Mouse (Mus musculus) liver, embryonic 14.5 days (tissue): ENCODE data around the gene Usp45. TPM values are rescaled to one million over a fixed set of nuclear protein-coding genes. Genes with fewer than 3 reads are reported as not detected.
A peak's percentile ranks its signal among the peaks of the same experiment; 100 is the strongest.

Experiments used
- ATAC-seq: fragments of 200-750 bp; cut with Nextera tagmentation; 2 replicates; pipeline ENCODE4 v1.8.0; 2017; ENCODE audit warnings: moderate number of reproducible peaks, mild to moderate bottlenecking, moderate library complexity; ENCODE audit not compliant: insufficient read depth
- DNase-seq, 3 experiments: peaks; one replicate each; pipeline ENCODE4 v3.0.0-alpha.2; 2012 to 2013; ENCODE audit warnings: low read depth in 3 of 3, low spot score in 3 of 3
- H3K27ac ChIP-seq: fragments of 300-500 bp; sonication (generic); 2 replicates; pipeline ENCODE4 v1.5.1; 2014; ENCODE audit warnings: moderate library complexity, mild to moderate bottlenecking, control low read depth, inconsistent platforms
- H3K27me3 ChIP-seq: fragments of 300-500 bp; sonication (generic); 2 replicates; pipeline ENCODE4 v1.6.1; 2014; ENCODE audit warnings: mild to moderate bottlenecking, low read length, moderate library complexity; ENCODE audit not compliant: control insufficient read depth, insufficient read depth
- H3K36me3 ChIP-seq: fragments of 300-500 bp; sonication (generic); replicated peaks from 2 replicates; pipeline ENCODE4 v1.6.1; 2014; ENCODE audit warnings: low read depth; ENCODE audit not compliant: control insufficient read depth, insufficient read depth
- H3K4me1 ChIP-seq, 2 experiments: fragments of 200-500 bp in 1 of 2; fragments of 300-500 bp in 1 of 2; sonication (generic) in 1 of 2; replicated peaks; 2 replicates each; pipeline ENCODE4 v1.6.1; 2012 to 2014; ENCODE audit warnings: antibody characterized with exemption in 1 of 2, inconsistent platforms in 1 of 2, low read length in 1 of 2; ENCODE audit not compliant: control insufficient read depth in 2 of 2, insufficient read depth in 2 of 2
- H3K4me2 ChIP-seq: fragments of 300-500 bp; sonication (generic); 2 replicates; pipeline ENCODE4 v1.6.1; 2014; ENCODE audit warnings: low read depth, mild to moderate bottlenecking, control low read depth, moderate library complexity
- H3K4me3 ChIP-seq, 2 experiments: fragments of 200-500 bp in 1 of 2; fragments of 300-500 bp in 1 of 2; sonication (generic) in 1 of 2; 2 replicates each; pipeline ENCODE4 v1.5.1; 2012 to 2014; ENCODE audit warnings: low read depth in 2 of 2, low read length in 2 of 2, mild to moderate bottlenecking in 2 of 2, control low read depth in 1 of 2, inconsistent platforms in 1 of 2, moderate library complexity in 1 of 2; ENCODE audit not compliant: insufficient read depth in 1 of 2
- H3K9ac ChIP-seq: fragments of 300-500 bp; sonication (generic); replicated peaks from 2 replicates; pipeline ENCODE4 v1.6.1; 2014; ENCODE audit warnings: mild to moderate bottlenecking, control low read depth, moderate library complexity
- H3K9me3 ChIP-seq: fragments of 300-500 bp; sonication (generic); 2 replicates; pipeline ENCODE4 v1.6.1; 2016; ENCODE audit warnings: low read length, mixed read lengths; ENCODE audit not compliant: control insufficient read depth
- CTCF ChIP-seq: IDR thresholded peaks from 2 replicates; pipeline ENCODE4 v1.5.1; 2016; ENCODE audit warnings: antibody characterized with exemption, low read depth, control low read depth
- EP300 ChIP-seq: IDR thresholded peaks from 2 replicates; pipeline ENCODE4 v1.6.1; 2016; ENCODE audit warnings: antibody characterized with exemption, low read depth
- WGBS: fragments of 180-500 bp; shearing (Covaris S2); extraction: QIAGEN DNeasy Blood & Tissue Kit; methylation state at CpG from one replicate; pipeline ENCODE4 v1.1.7; 2014; ENCODE audit not compliant: insufficient replicate concordance; 5-methylcytosine and 5-hydroxymethylcytosine counted together
- polyA plus RNA-seq, 2 experiments: library from polyadenylated mRNA; depleted of rRNA in 1 of 2; stranded (reverse) in 1 of 2; unstranded in 1 of 2; fragments of >200 nt; fragmentation: Nextera tagmentation in 1 of 2; extraction: Ambion mirVana in 1 of 2; gene quantifications; 2 replicates each; pipeline versions ENCODE4 v1.2.1 to v1.2.3; 2012 to 2014

Gene Usp45
- polyA plus RNA-seq, 2 experiments = 9.8 to 15.1 TPM

DNA sequence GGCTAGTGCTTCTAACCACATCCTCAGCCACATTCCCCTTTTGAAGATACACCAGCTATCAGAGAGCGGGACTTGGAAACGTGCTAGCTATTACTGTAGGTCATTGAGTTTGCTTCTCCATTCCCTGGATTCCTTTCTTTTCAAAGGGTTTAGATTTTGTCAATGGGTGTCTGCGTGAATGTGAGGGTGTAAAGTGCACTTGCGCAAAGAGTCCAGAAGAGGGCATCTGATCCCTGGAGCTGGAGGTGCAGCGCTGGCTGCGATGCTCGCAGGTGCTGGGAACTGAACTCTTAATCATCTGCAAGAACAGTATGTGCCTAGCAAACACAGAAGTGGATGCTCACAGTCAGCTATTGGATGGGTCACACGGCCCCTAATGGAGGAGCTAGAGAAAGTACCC lies 65.9 kb downstream of the Usp45 start:
- DNase-seq (no peak), ATAC-seq (no peak)
- H3K4me1 ChIP-seq = no peaks in the 10 kb centered on the region
- no peak overlapping the region for H3K4me2 ChIP-seq
- H3K27ac ChIP-seq = no peak overlapping the region
- H3K4me3 ChIP-seq = no peak overlapping the region
- TF ChIP-seq EP300 = no peak
- TF ChIP-seq CTCF = peak; percentile 58
- peaks cover 22% of the 10 kb centered on the region for H3K36me3 ChIP-seq
- H3K9ac ChIP-seq = no peak overlapping the region
- WGBS = 95% methylated on average over 8 of the region's 8 CpGs
- H3K27me3 ChIP-seq = no peaks in the 10 kb centered on the region
- no peaks in the 10 kb centered on the region for H3K9me3 ChIP-seq

- DNase-seq (peak; percentile 95 to 96 (median 96)), ATAC-seq (peak; percentile 98)
- Histone ChIP-seq H3K27me3 (no peaks in the 10 kb centered on the region), H3K9me3 (no peaks in the 10 kb centered on the region), H3K27ac (peak within 1 kb of the TSS; percentile 88), H3K4me1 (peaks cover 5 to 6% of the 10 kb centered on the region in 2 experiments; a peak in 3 of 4 replicates), H3K4me3 (peak within 1 kb of the TSS; percentile 92 to 94), H3K9ac (peak within 1 kb of the TSS; percentile 96), H3K36me3 (no peaks in the 10 kb centered on the region), H3K4me2 (peak within 1 kb of the TSS; percentile 78)
- WGBS = under 1% methylated on average over 50 of the region's 50 CpGs
- TF ChIP-seq CTCF (peak; percentile 96), EP300 (peak; percentile 22; the same call in 1 of the 2 replicates)
Measured at GRCm38 (mm10) chr4:21847481-21848286, 80.7 kb downstream of the Usp45 start, which contains the start of gene Pnisr. Gene Pnisr (plus strand): TSS chr4:21847583.

- peaks cover 5 to 6% of the 10 kb centered on the region in 2 experiments; a peak in 3 of 4 replicates for H3K4me1 ChIP-seq
- H3K4me3 ChIP-seq = peak overlapping the region; percentile 92 to 94
- under 1% methylated on average over 24 of the region's 24 CpGs for WGBS
- no peaks in the 10 kb centered on the region for H3K9me3 ChIP-seq
- TF ChIP-seq EP300 (no peak), CTCF (no peak)
- H3K27ac ChIP-seq = peak overlapping the region; percentile 88
- no peaks in the 10 kb centered on the region for H3K27me3 ChIP-seq
- H3K36me3 ChIP-seq = no peaks in the 10 kb centered on the region
- H3K9ac ChIP-seq = peak overlapping the region; percentile 96
- H3K4me2 ChIP-seq = peak overlapping the region; percentile 75
- DNase-seq = peak; percentile 76 to 80 (median 76)
- peak; percentile 87 for ATAC-seq
Measured at GRCm38 (mm10) chr4:21848287-21848630, 81.3 kb downstream of the Usp45 start.

DNA sequence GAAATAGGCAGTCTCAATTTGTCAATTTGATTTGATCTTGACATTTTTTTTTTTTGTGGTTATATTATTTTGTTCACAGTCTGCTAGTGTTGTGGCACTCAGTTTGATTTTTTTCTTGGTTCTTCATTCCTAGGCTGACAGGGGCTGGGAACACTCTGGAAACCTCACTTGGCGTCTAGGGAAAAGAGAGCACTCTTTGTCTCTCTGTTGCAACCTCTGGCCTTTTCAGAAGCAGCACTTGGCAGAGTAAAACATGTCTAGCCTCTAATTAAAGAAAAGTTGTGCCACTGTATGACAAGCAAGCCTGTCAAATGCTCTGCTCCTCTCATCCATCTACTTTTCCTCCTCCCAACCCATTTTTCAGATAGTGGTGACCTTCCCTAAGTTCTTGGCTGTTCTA lies 90.5 kb downstream of the Usp45 start:
- no peak overlapping the region for H3K4me2 ChIP-seq
- ATAC-seq (no peak), DNase-seq (no peak)
- TF ChIP-seq CTCF = no peak
- no peak for TF ChIP-seq EP300
- no peak overlapping the region for H3K9ac ChIP-seq
- WGBS = 86% methylated on average over 1 of the region's 1 CpGs
- no peaks in the 10 kb centered on the region for H3K9me3 ChIP-seq
- H3K27ac ChIP-seq = no peak overlapping the region
- no peaks in the 10 kb centered on the region for H3K27me3 ChIP-seq
- H3K4me1 ChIP-seq = no peaks in the 10 kb centered on the region
- H3K36me3 ChIP-seq = peaks cover 47% of the 10 kb centered on the region
- no peak overlapping the region for H3K4me3 ChIP-seq

- Histone ChIP-seq H3K36me3 (peaks cover 62% of the 10 kb centered on the region), H3K4me2 (no peak overlapping the region), H3K27me3 (no peaks in the 10 kb centered on the region), H3K9ac (no peak overlapping the region), H3K4me1 (no peaks in the 10 kb centered on the region), H3K9me3 (no peaks in the 10 kb centered on the region), H3K27ac (no peak overlapping the region), H3K4me3 (no peak overlapping the region)
- TF ChIP-seq CTCF = no peak
- no peak for TF ChIP-seq EP300
- DNase-seq (no peak), ATAC-seq (no peak)
- 92% methylated on average over 1 of the region's 1 CpGs for WGBS
Measured at GRCm38 (mm10) chr4:21865226-21865625, 98.3 kb downstream of the Usp45 start.
